In genomic region chr19:26870280-26870679, GRCm38 (mm10) we compare ENCODE assay signal across 19 mouse cellular contexts. TPM values are rescaled to one million over a fixed set of nuclear protein-coding genes. Genes with fewer than 3 reads are reported as not detected.
DNase-seq lines count a peak whose midpoint lies in the region; ATAC-seq and TF ChIP-seq lines count a peak whose summit lies in the region.
"Had no signal": no experiment of that assay in that cellular context is flagged by ENCODE, and none has a peak within 500 bp of the region (broad histone marks: within the 10 kb centered on the region; RNA-seq: fewer than 3 reads in every experiment).

No protein-coding gene starts in this region.

- H3K27me3 ChIP-seq in forebrain, embryonic 10.5 days (ENCODE audit: poor library complexity, severe bottlenecking): no peaks in the 10 kb centered on the region
- no peaks in the 10 kb centered on the region for H3K27me3 ChIP-seq in forebrain, embryonic 16.5 days (replicated peaks; ENCODE audit: control insufficient read depth, insufficient read depth, low read length)
- H3K27me3 ChIP-seq in lung, embryonic 15.5 days: no peaks in the 10 kb centered on the region
- H3K27me3 ChIP-seq in lung, postnatal 0 days (replicated peaks; ENCODE audit: insufficient read depth, low read length): no peaks in the 10 kb centered on the region
- no peaks in the 10 kb centered on the region for H3K27me3 ChIP-seq in embryonic facial prominence, embryonic 12.5 days
- H3K27me3 ChIP-seq in midbrain, embryonic 14.5 days (ENCODE audit: control insufficient read depth, insufficient read depth, low read length): no peaks in the 10 kb centered on the region
- H3K27me3 ChIP-seq: heart, embryonic 13.5 days; liver, embryonic 13.5 days had no signal

- WGBS in forebrain, embryonic 10.5 days: 34% methylated on average over 7 of the region's 7 CpGs
- WGBS in forebrain, embryonic 16.5 days: 21% methylated on average over 7 of the region's 7 CpGs
- WGBS in lung, embryonic 15.5 days: 23% methylated on average over 7 of the region's 7 CpGs
- 35% methylated on average over 7 of the region's 7 CpGs for WGBS in lung, postnatal 0 days
- WGBS in embryonic facial prominence, embryonic 12.5 days: 37% methylated on average over 7 of the region's 7 CpGs
- WGBS in midbrain, embryonic 14.5 days: 34% methylated on average over 7 of the region's 7 CpGs

- no peaks in the 10 kb centered on the region for H3K36me3 ChIP-seq in forebrain, embryonic 10.5 days (replicated peaks)
- H3K36me3 ChIP-seq in forebrain, embryonic 16.5 days (ENCODE audit: control insufficient read depth, insufficient read depth): no peaks in the 10 kb centered on the region
- H3K36me3 ChIP-seq in lung, embryonic 15.5 days: no peaks in the 10 kb centered on the region
- H3K36me3 ChIP-seq in lung, postnatal 0 days (ENCODE audit: insufficient read depth, low read length): no peaks in the 10 kb centered on the region
- H3K36me3 ChIP-seq in embryonic facial prominence, embryonic 12.5 days: no peaks in the 10 kb centered on the region
- H3K36me3 ChIP-seq in midbrain, embryonic 14.5 days (ENCODE audit: control insufficient read depth, insufficient read depth, low read length): no peaks in the 10 kb centered on the region
- H3K36me3 ChIP-seq: heart, embryonic 13.5 days; liver, embryonic 13.5 days had no signal

- peak overlapping the region; percentile 75 for H3K27ac ChIP-seq in forebrain, embryonic 10.5 days
- no peak overlapping the region for H3K27ac ChIP-seq in forebrain, embryonic 16.5 days (ENCODE audit: low read length)
- peak overlapping the region; percentile 18 for H3K27ac ChIP-seq in lung, embryonic 15.5 days
- no peak overlapping the region for H3K27ac ChIP-seq in lung, postnatal 0 days (ENCODE audit: low read length)
- 0 out of 2 replicates have a peak overlapping the region, but pooled peaks have one; percentile 41 for H3K27ac ChIP-seq in embryonic facial prominence, embryonic 12.5 days
- 0 out of 2 replicates have a peak overlapping the region, but pooled peaks have one; percentile 5 for H3K27ac ChIP-seq in midbrain, embryonic 14.5 days (replicated peaks; ENCODE audit: low read depth, low read length)
- H3K27ac ChIP-seq: heart, embryonic 13.5 days; liver, embryonic 13.5 days; macrophage had no signal

- H3K4me3 ChIP-seq in forebrain, embryonic 10.5 days: no peak overlapping the region
- no peak overlapping the region for H3K4me3 ChIP-seq in forebrain, embryonic 16.5 days (replicated peaks; ENCODE audit: low read length)
- H3K4me3 ChIP-seq in lung, embryonic 15.5 days: no peak overlapping the region
- H3K4me3 ChIP-seq in lung, postnatal 0 days (ENCODE audit: low read depth, low read length): no peak overlapping the region
- no peak overlapping the region for H3K4me3 ChIP-seq in embryonic facial prominence, embryonic 12.5 days
- no peak overlapping the region for H3K4me3 ChIP-seq in midbrain, embryonic 14.5 days (replicated peaks; ENCODE audit: low read depth, low read length)
- H3K4me3 ChIP-seq: heart, embryonic 13.5 days; liver, embryonic 13.5 days had no signal

- no peak overlapping the region for H3K4me2 ChIP-seq in forebrain, embryonic 16.5 days (ENCODE audit: low read length)
- no peak overlapping the region for H3K4me2 ChIP-seq in lung, embryonic 15.5 days
- no peak overlapping the region for H3K4me2 ChIP-seq in lung, postnatal 0 days (replicated peaks; ENCODE audit: low read depth, low read length)
- H3K4me2 ChIP-seq in embryonic facial prominence, embryonic 12.5 days (replicated peaks): no peak overlapping the region
- no peak overlapping the region for H3K4me2 ChIP-seq in midbrain, embryonic 14.5 days (ENCODE audit: low read length)
- H3K4me2 ChIP-seq: heart, embryonic 13.5 days; liver, embryonic 13.5 days had no signal

- no peak for TF ChIP-seq EP300 in lung, postnatal 0 days (IDR thresholded peaks at IDR 0.05)

- no peak for ATAC-seq in forebrain, embryonic 16.5 days
- peak; percentile 74 for ATAC-seq in lung, embryonic 15.5 days (ENCODE audit: borderline replicate concordance, extremely low read depth, low FRiP score, low TSS enrichment)
- ATAC-seq in lung, postnatal 0 days: no peak
- ATAC-seq in embryonic facial prominence, embryonic 12.5 days (ENCODE audit: insufficient number of reproducible peaks, insufficient read depth, low FRiP score, low TSS enrichment): peak; percentile 58; the same call in 1 of the 2 replicates
- ATAC-seq in midbrain, embryonic 14.5 days (ENCODE audit: low FRiP score, low TSS enrichment): no peak

- TF ChIP-seq CTCF in lung, postnatal 0 days (IDR thresholded peaks at IDR 0.05): no peak

- H3K9ac ChIP-seq in forebrain, embryonic 16.5 days (replicated peaks; ENCODE audit: low read depth, low read length): no peak overlapping the region
- no peak overlapping the region for H3K9ac ChIP-seq in lung, embryonic 15.5 days
- H3K9ac ChIP-seq in lung, postnatal 0 days (replicated peaks; ENCODE audit: low read depth): no peak overlapping the region
- H3K9ac ChIP-seq in embryonic facial prominence, embryonic 12.5 days: no peak overlapping the region
- no peak overlapping the region for H3K9ac ChIP-seq in midbrain, embryonic 14.5 days (replicated peaks; ENCODE audit: low read length)
- H3K9ac ChIP-seq: heart, embryonic 13.5 days; liver, embryonic 13.5 days had no signal

- peaks cover 40% of the 10 kb centered on the region for H3K4me1 ChIP-seq in forebrain, embryonic 10.5 days
- H3K4me1 ChIP-seq in forebrain, embryonic 16.5 days (replicated peaks; ENCODE audit: control insufficient read depth, insufficient read depth, low read length): peaks cover 23% of the 10 kb centered on the region
- H3K4me1 ChIP-seq in lung, embryonic 15.5 days: peaks cover 31% of the 10 kb centered on the region
- H3K4me1 ChIP-seq in lung, postnatal 0 days (ENCODE audit: insufficient read depth, low read depth, low read length): peaks cover 6% of the 10 kb centered on the region; the same call in 1 of the 2 replicates
- peaks cover 16% of the 10 kb centered on the region for H3K4me1 ChIP-seq in embryonic facial prominence, embryonic 12.5 days
- H3K4me1 ChIP-seq in midbrain, embryonic 14.5 days (ENCODE audit: control insufficient read depth, insufficient read depth, low read length): peaks cover 30% of the 10 kb centered on the region
- H3K4me1 ChIP-seq: liver, embryonic 13.5 days had no signal

- H3K9me3 ChIP-seq in forebrain, embryonic 10.5 days: no peaks in the 10 kb centered on the region; the same call in 1 of the 2 replicates
- no peaks in the 10 kb centered on the region for H3K9me3 ChIP-seq in forebrain, embryonic 16.5 days (ENCODE audit: control insufficient read depth, low read length)
- no peaks in the 10 kb centered on the region for H3K9me3 ChIP-seq in lung, embryonic 15.5 days
- H3K9me3 ChIP-seq in lung, postnatal 0 days (ENCODE audit: low read length): no peaks in the 10 kb centered on the region
- no peaks in the 10 kb centered on the region for H3K9me3 ChIP-seq in embryonic facial prominence, embryonic 12.5 days
- H3K9me3 ChIP-seq in midbrain, embryonic 14.5 days (ENCODE audit: control insufficient read depth, low read length): no peaks in the 10 kb centered on the region
- H3K9me3 ChIP-seq: heart, embryonic 13.5 days; liver, embryonic 13.5 days had no signal

- no peak for DNase-seq in forebrain, embryonic 10.5 days (ENCODE audit: extremely low spot score, low spot score)
- no peak for DNase-seq in lung, postnatal 0 days (ENCODE audit: low spot score)
- DNase-seq in midbrain, embryonic 14.5 days: no peak
- no peak for DNase-seq in urinary bladder, postnatal 25 days (ENCODE audit: low spot score)
- DNase-seq in adrenal gland, adult 8-10 months: no peak
- DNase-seq: cerebellum, adult 18-20 months; gastrocnemius, postnatal 36 days; kidney, postnatal 25 days; liver, embryonic 13.5 days had no signal

RNA-seq across cellular contexts. Expression of gene Gm815, which starts 15.4 kb away (rescaled TPM):
- polyA plus RNA-seq in forebrain, embryonic 10.5 days (2016; fragmentation: Nextera tagmentation; extraction: Ambion mirVana): not detected in 2 replicates
- not detected in 2 replicates for polyA plus RNA-seq in forebrain, embryonic 16.5 days (2015; fragmentation: Nextera tagmentation; extraction: Ambion mirVana)
- not detected in 2 replicates for polyA plus RNA-seq in lung, embryonic 15.5 days (2015; fragmentation: Nextera tagmentation; extraction: Ambion mirVana)
- polyA plus RNA-seq in lung, postnatal 0 days (2015; fragmentation: Nextera tagmentation; extraction: Ambion mirVana): 0.16 TPM in 1 of 2 replicates, not detected in the other
- polyA plus RNA-seq in embryonic facial prominence, embryonic 12.5 days (2016; fragmentation: Nextera tagmentation; extraction: Ambion mirVana): not detected in 2 replicates
- not detected in 2 replicates for polyA plus RNA-seq in midbrain, embryonic 14.5 days (2014; fragmentation: Nextera tagmentation; extraction: Ambion mirVana)
- total RNA-seq in adrenal gland, adult 8-10 months (2022): not detected
- total RNA-seq: gastrocnemius, postnatal 36 days; layer of hippocampus, postnatal 14 days; left cerebral cortex, postnatal 36 days had no signal
- polyA plus RNA-seq: cortical plate, adult 2 months; heart, embryonic 13.5 days; liver, embryonic 13.5 days; macrophage; spleen, adult 2 months; testis, adult 2 months had no signal

Comparison
In these comparisons a context has a peak if more than half of its experiments do, and no peak if none do; other contexts are left out.
1. H3K27ac ChIP-seq: peak in forebrain, embryonic 10.5 days (single experiment), lung, embryonic 15.5 days (single experiment), embryonic facial prominence, embryonic 12.5 days (single experiment) and midbrain, embryonic 14.5 days (single experiment); none in forebrain, embryonic 16.5 days (single experiment) and lung, postnatal 0 days (single experiment).
2. ATAC-seq: peak in lung, embryonic 15.5 days (single experiment) and embryonic facial prominence, embryonic 12.5 days (single experiment); none in forebrain, embryonic 16.5 days (single experiment), lung, postnatal 0 days (single experiment) and midbrain, embryonic 14.5 days (single experiment).